Comparison of ENCODE assay signal across 9 mouse cellular contexts in genomic region chr11:45533402-45534056, GRCm38 (mm10).
DNase-seq lines count a peak whose midpoint lies in the region; ATAC-seq lines count a peak whose summit lies in the region.
"Had no signal": no experiment of that assay in that cellular context is flagged by ENCODE, and none has a peak within 500 bp of the region (broad histone marks: within the 10 kb centered on the region; RNA-seq: fewer than 3 reads in every experiment).

No protein-coding gene starts in this region.

- no peaks in the 10 kb centered on the region for H3K36me3 ChIP-seq in liver, embryonic 11.5 days (ENCODE audit: control insufficient read depth, insufficient read depth, low read length)

- no peak overlapping the region for H3K4me2 ChIP-seq in liver, embryonic 11.5 days

- DNase-seq in adrenal gland, postnatal 14 days = peak; percentile 34
- DNase-seq in adrenal gland, adult 2 months = no peak
- DNase-seq in liver (peak; percentile 16), ZHBTc4 (ENCODE audit: low read depth, low spot score) (peak; percentile 74)
- DNase-seq in liver, embryonic 11.5 days (ENCODE audit: low spot score) = no peak
- peak; percentile 13 for DNase-seq in lung, postnatal 36 days
- DNase-seq in urinary bladder, postnatal 4 days (ENCODE audit: low spot score in 2 of 2) = no peak
- DNase-seq in heart, postnatal 10 days = no peak
- DNase-seq: heart, postnatal 36 days had no signal

- H3K4me3 ChIP-seq in liver, embryonic 11.5 days (ENCODE audit: low read depth, low read length) = no peak overlapping the region

- H3K4me1 ChIP-seq in liver, embryonic 11.5 days (replicated peaks; ENCODE audit: control insufficient read depth, insufficient read depth, low read length) = no peaks in the 10 kb centered on the region

- ATAC-seq in liver, embryonic 11.5 days (replicated peaks; ENCODE audit: low FRiP score) = no peak

- 51% methylated on average over 7 of the region's 7 CpGs for WGBS in liver, embryonic 11.5 days

- H3K9ac ChIP-seq in liver, embryonic 11.5 days (ENCODE audit: low read depth, low read length) = no peak overlapping the region

- H3K9me3 ChIP-seq in liver, embryonic 11.5 days (ENCODE audit: control insufficient read depth, low read length) = no peaks in the 10 kb centered on the region

- H3K27me3 ChIP-seq in liver, embryonic 11.5 days (replicated peaks; ENCODE audit: control insufficient read depth, insufficient read depth, low read length) = no peaks in the 10 kb centered on the region

- no peak overlapping the region for H3K27ac ChIP-seq in liver, embryonic 11.5 days (ENCODE audit: low read depth, low read length)

- intact Hi-C loops in heart, postnatal 10 days (cut with DNase I) = no loop called here

Comparison
In these comparisons a context has a peak if more than half of its experiments do, and no peak if none do; other contexts are left out.
1. DNase-seq: peak in adrenal gland, postnatal 14 days (single experiment), liver (single experiment), ZHBTc4 (single experiment) and lung, postnatal 36 days (single experiment); none in adrenal gland, adult 2 months (single experiment), liver, embryonic 11.5 days (single experiment), urinary bladder, postnatal 4 days (0 of 2) and heart, postnatal 10 days (0 of 2).